Mouse (Mus musculus) embryonic facial prominence, embryonic 11.5 days (tissue): Measurements from ENCODE around the gene Cemip. TPM values are rescaled to one million over a fixed set of nuclear protein-coding genes. Genes with fewer than 3 reads are reported as not detected.

ENCODE experiments used
- ATAC-seq: fragments of 200-750 bp; cut with Nextera tagmentation; replicated peaks from 2 replicates; pipeline ENCODE4 v1.8.0; 2017; ENCODE audit warnings: low read depth; ENCODE audit not compliant: insufficient number of reproducible peaks, low FRiP score, low TSS enrichment
- DNase-seq: peaks from one replicate; pipeline ENCODE4 v3.0.0-alpha.2; 2015; ENCODE audit warnings: low spot score
- H3K27ac ChIP-seq: fragments of 300-500 bp; sonication (generic); replicated peaks from 2 replicates; pipeline ENCODE4 v1.5.1; 2014; ENCODE audit warnings: mild to moderate bottlenecking, low read depth, low read length, control low read depth
- H3K27me3 ChIP-seq: fragments of 300-500 bp; sonication (generic); 2 replicates; pipeline ENCODE4 v1.6.1; 2014; ENCODE audit warnings: mild to moderate bottlenecking, low read length, moderate library complexity, mixed read lengths; ENCODE audit not compliant: control insufficient read depth, insufficient read depth
- H3K36me3 ChIP-seq: fragments of 300-500 bp; sonication (generic); replicated peaks from 2 replicates; pipeline ENCODE4 v1.6.1; 2014; ENCODE audit warnings: low read depth, mild to moderate bottlenecking, low read length, moderate library complexity, mixed read lengths; ENCODE audit not compliant: control insufficient read depth, insufficient read depth
- H3K4me1 ChIP-seq: fragments of 300-500 bp; sonication (generic); 2 replicates; pipeline ENCODE4 v1.6.1; 2014; ENCODE audit warnings: low read length, mixed read lengths; ENCODE audit not compliant: control insufficient read depth, insufficient read depth
- H3K4me2 ChIP-seq: fragments of 300-500 bp; sonication (generic); 2 replicates; pipeline ENCODE4 v1.6.1; 2014; ENCODE audit warnings: low read depth, mild to moderate bottlenecking, control low read depth, low read length, moderate library complexity
- H3K4me3 ChIP-seq: fragments of 300-500 bp; sonication (generic); 2 replicates; pipeline ENCODE4 v1.5.1; 2014; ENCODE audit warnings: low read depth, low read length, control low read depth
- H3K9ac ChIP-seq: fragments of 300-500 bp; sonication (generic); replicated peaks from 2 replicates; pipeline ENCODE4 v1.6.1; 2014; ENCODE audit warnings: mild to moderate bottlenecking, control low read depth, low read length
- H3K9me3 ChIP-seq: fragments of 300-500 bp; sonication (generic); replicated peaks from 2 replicates; pipeline ENCODE4 v1.6.1; 2016; ENCODE audit warnings: mild to moderate bottlenecking, low read length, inconsistent platforms, mixed read lengths; ENCODE audit not compliant: control insufficient read depth
- WGBS: fragments of 180-500 bp; shearing (Covaris S2); extraction: QIAGEN DNeasy Blood & Tissue Kit; methylation state at CpG from one replicate; pipeline ENCODE4 v1.1.7; 2014; 5-methylcytosine and 5-hydroxymethylcytosine counted together
- polyA plus RNA-seq: library from polyadenylated mRNA; unstranded; fragments of >200 nt; fragmentation: Nextera tagmentation; extraction: Ambion mirVana; gene quantifications from 2 replicates; pipeline ENCODE4 v1.2.1, GENCODE M21; 2014

Gene Cemip
- polyA plus RNA-seq, 1 experiment from 2014 or later, result 0.58 TPM

GRCm38 (mm10) chr7:84088971-84089370, 2.7 kb upstream of the Cemip start:
- H3K36me3 ChIP-seq, result no peaks in the 10 kb centered on the region
- no peak overlapping the region for H3K4me2 ChIP-seq
- ATAC-seq (no peak), DNase-seq (peak; percentile 84)
- no peaks in the 10 kb centered on the region for H3K9me3 ChIP-seq
- 11% methylated on average over 4 of the region's 4 CpGs for WGBS
- no peak overlapping the region for H3K4me3 ChIP-seq
- no peaks in the 10 kb centered on the region; the same call in 1 of the 2 replicates for H3K4me1 ChIP-seq
- H3K27me3 ChIP-seq, result peaks cover 8% of the 10 kb centered on the region
- no peak overlapping the region for H3K27ac ChIP-seq
- no peak overlapping the region for H3K9ac ChIP-seq

DNA sequence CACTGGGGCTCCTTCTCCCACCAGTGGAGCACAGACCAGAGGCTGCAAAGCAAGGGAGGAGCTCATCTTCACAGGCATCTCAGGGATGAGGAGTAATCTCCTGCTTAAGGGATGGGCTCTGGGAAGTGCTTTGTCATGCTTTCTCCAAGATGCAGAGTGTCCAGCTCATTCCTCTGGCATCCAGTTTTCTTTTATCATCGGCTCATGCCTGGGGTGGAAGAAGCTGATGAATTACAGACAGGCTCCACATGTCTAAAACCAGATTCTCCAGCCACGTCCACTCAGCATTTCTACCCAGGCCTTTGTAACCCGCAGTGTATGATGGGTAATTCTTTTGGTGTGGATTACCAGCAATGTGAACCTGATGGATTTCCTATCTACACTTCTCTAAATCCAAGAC, 1.9 kb upstream of the Cemip start:
- DNase-seq (no peak), ATAC-seq (no peak)
- Histone ChIP-seq H3K9ac (no peak overlapping the region), H3K27ac (no peak overlapping the region), H3K9me3 (no peaks in the 10 kb centered on the region), H3K4me2 (no peak overlapping the region), H3K4me3 (no peak overlapping the region), H3K4me1 (no peaks in the 10 kb centered on the region; the same call in 1 of the 2 replicates), H3K36me3 (no peaks in the 10 kb centered on the region), H3K27me3 (peaks cover 8% of the 10 kb centered on the region)
- WGBS, result 74% methylated on average over 3 of the region's 3 CpGs

GRCm38 (mm10) chr7:84085049-84085945, 1.0 kb downstream of the Cemip start:
- peaks cover 8% of the 10 kb centered on the region for H3K27me3 ChIP-seq
- H3K36me3 ChIP-seq, result no peaks in the 10 kb centered on the region
- no peak overlapping the region for H3K27ac ChIP-seq
- no peaks in the 10 kb centered on the region for H3K9me3 ChIP-seq
- H3K4me2 ChIP-seq, result peak overlapping the region; percentile 83
- H3K9ac ChIP-seq, result no peak overlapping the region
- DNase-seq (peak; percentile 84), ATAC-seq (peak; percentile 32; the same call in 1 of the 2 replicates)
- no peak overlapping the region for H3K4me3 ChIP-seq
- H3K4me1 ChIP-seq, result no peaks in the 10 kb centered on the region; the same call in 1 of the 2 replicates
- WGBS, result 4% methylated on average over 39 of the region's 39 CpGs

- H3K4me2 ChIP-seq, result no peak overlapping the region
- no peaks in the 10 kb centered on the region for H3K4me1 ChIP-seq
- H3K27ac ChIP-seq, result no peak overlapping the region
- ATAC-seq (no peak), DNase-seq (no peak)
- whole genome bisulfite sequencing, result 75% methylated on average over 7 of the region's 7 CpGs
- H3K9me3 ChIP-seq, result no peaks in the 10 kb centered on the region
- H3K36me3 ChIP-seq, result no peaks in the 10 kb centered on the region
- no peak overlapping the region for H3K4me3 ChIP-seq
- no peaks in the 10 kb centered on the region for H3K27me3 ChIP-seq
- no peak overlapping the region for H3K9ac ChIP-seq
Measured at GRCm38 (mm10) chr7:84077257-84078013, 8.9 kb downstream of the Cemip start.

- Histone ChIP-seq H3K4me2 (no peak overlapping the region), H3K9ac (no peak overlapping the region), H3K4me3 (no peak overlapping the region), H3K4me1 (no peaks in the 10 kb centered on the region), H3K27ac (no peak overlapping the region), H3K9me3 (no peaks in the 10 kb centered on the region), H3K36me3 (no peaks in the 10 kb centered on the region), H3K27me3 (no peaks in the 10 kb centered on the region)
- 75% methylated on average over 8 of the region's 8 CpGs for WGBS
- ATAC-seq, result no peak
- no peak for DNase-seq
Measured at GRCm38 (mm10) chr7:84074266-84074665, 12.0 kb downstream of the Cemip start.

DNA sequence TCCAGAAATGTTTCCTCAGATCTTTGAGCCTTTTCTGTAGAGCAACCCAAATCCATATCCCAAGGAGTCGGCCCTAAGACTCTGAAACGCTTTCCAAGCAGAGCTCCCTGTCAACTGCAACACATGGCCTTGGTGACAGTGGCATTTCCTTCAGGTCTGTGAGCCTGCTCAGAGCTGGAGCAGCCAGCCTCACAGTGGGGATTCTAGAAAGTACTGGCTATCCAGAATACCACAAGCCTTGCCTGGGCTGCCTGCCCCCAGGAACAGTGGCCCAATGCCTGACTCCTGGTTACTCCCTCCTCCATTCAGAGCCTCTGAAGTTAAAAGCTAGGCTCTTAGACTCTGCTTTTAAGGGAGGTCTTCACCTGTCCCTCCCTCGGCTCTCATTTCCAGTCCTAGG, 12.4 kb downstream of the Cemip start:
- 85% methylated on average over 3 of the region's 3 CpGs for WGBS

DNA sequence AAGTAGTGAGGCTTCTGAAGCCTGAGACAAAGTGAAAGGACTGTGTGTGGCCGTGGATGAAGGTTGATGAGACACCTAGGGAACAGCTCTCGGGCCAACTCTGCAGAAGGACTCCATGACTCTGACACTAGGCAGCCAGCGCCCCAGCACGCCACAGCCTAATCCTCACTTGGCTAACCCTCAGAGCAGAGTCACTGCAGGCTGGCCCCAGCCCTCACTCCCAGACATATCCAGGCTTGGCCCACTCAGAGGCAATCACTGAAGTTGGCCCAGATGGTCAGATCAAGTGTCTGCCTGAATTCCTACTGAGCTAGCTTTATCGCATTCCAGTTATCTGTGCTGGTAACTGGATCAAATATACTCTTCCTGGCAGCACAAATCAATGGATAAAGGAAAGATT, 17.4 kb downstream of the Cemip start:
- no peaks in the 10 kb centered on the region for H3K9me3 ChIP-seq
- H3K27ac ChIP-seq, result no peak overlapping the region
- H3K36me3 ChIP-seq, result no peaks in the 10 kb centered on the region
- DNase-seq (peak; percentile 15), ATAC-seq (no peak)
- no peaks in the 10 kb centered on the region for H3K27me3 ChIP-seq
- H3K9ac ChIP-seq, result no peak overlapping the region
- H3K4me1 ChIP-seq, result no peaks in the 10 kb centered on the region
- H3K4me2 ChIP-seq, result no peak overlapping the region
- WGBS, result 69% methylated on average over 5 of the region's 5 CpGs
- no peak overlapping the region for H3K4me3 ChIP-seq

More for the DNA sequence above, 12.4 kb downstream of the Cemip start:
- Histone ChIP-seq H3K4me1 (no peaks in the 10 kb centered on the region), H3K4me3 (no peak overlapping the region), H3K27me3 (no peaks in the 10 kb centered on the region), H3K27ac (no peak overlapping the region), H3K4me2 (no peak overlapping the region), H3K9me3 (no peaks in the 10 kb centered on the region), H3K36me3 (no peaks in the 10 kb centered on the region), H3K9ac (no peak overlapping the region)
- ATAC-seq (no peak), DNase-seq (no peak)

GRCm38 (mm10) chr7:84059799-84060198, 26.5 kb downstream of the Cemip start:
- no peaks in the 10 kb centered on the region for H3K4me1 ChIP-seq
- no peak overlapping the region for H3K4me2 ChIP-seq
- ATAC-seq (no peak), DNase-seq (no peak)
- no peak overlapping the region for H3K9ac ChIP-seq
- H3K36me3 ChIP-seq, result no peaks in the 10 kb centered on the region
- no peak overlapping the region for H3K27ac ChIP-seq
- H3K27me3 ChIP-seq, result no peaks in the 10 kb centered on the region
- WGBS, result 94% methylated on average over 7 of the region's 7 CpGs
- H3K4me3 ChIP-seq, result no peak overlapping the region
- H3K9me3 ChIP-seq, result no peaks in the 10 kb centered on the region
